Mouse (Mus musculus): Measurements from ENCODE around the gene Pyy. TPM values are rescaled to one million over a fixed set of nuclear protein-coding genes. Genes with fewer than 3 reads are reported as not detected.

Gene Pyy
- polyA plus RNA-seq, 1 experiment from 2014 or later = 5.2 TPM

- no peak overlapping the region; the same call in 1 of the 2 replicates for H3K4me2 ChIP-seq (replicated peaks; ENCODE audit: low read depth, low read length)
These were observed 721 bp downstream of the Pyy start for GRCm38 (mm10) chr11:102106911-102107310.

GRCm38 (mm10) chr11:102102485-102103258 lies 5.0 kb downstream of the Pyy start:
- no peak overlapping the region for H3K9ac ChIP-seq (replicated peaks; ENCODE audit: low read depth, low read length)
- no peak for ATAC-seq (ENCODE audit: insufficient number of reproducible peaks, insufficient read depth, low FRiP score, low read depth)
- H3K9me3 ChIP-seq (ENCODE audit: control insufficient read depth, low read depth, low read length) = no peaks in the 10 kb centered on the region
- peaks cover 17% of the 10 kb centered on the region for H3K27me3 ChIP-seq (ENCODE audit: control insufficient read depth, insufficient read depth, low read length)
- no peak overlapping the region for H3K27ac ChIP-seq (ENCODE audit: low read length)
- WGBS = 19% methylated on average over 17 of the region's 17 CpGs
- no peak overlapping the region for H3K4me2 ChIP-seq (replicated peaks; ENCODE audit: low read depth, low read length)
- no peaks in the 10 kb centered on the region for H3K36me3 ChIP-seq (ENCODE audit: control insufficient read depth, insufficient read depth, low read length)
- H3K4me3 ChIP-seq (ENCODE audit: low read depth, low read length) = no peak overlapping the region
- H3K4me1 ChIP-seq (ENCODE audit: control insufficient read depth, insufficient read depth, low read length) = 0 out of 2 replicates have a peak, but pooled peaks cover 3% of the 10 kb centered on the region

More at GRCm38 (mm10) chr11:102106911-102107310, 721 bp downstream of the Pyy start:
- 0 out of 2 replicates have a peak, but pooled peaks cover 3% of the 10 kb centered on the region for H3K4me1 ChIP-seq (ENCODE audit: control insufficient read depth, insufficient read depth, low read length)
- no peaks in the 10 kb centered on the region for H3K36me3 ChIP-seq (ENCODE audit: control insufficient read depth, insufficient read depth, low read length)
- H3K9me3 ChIP-seq (ENCODE audit: control insufficient read depth, low read depth, low read length) = no peaks in the 10 kb centered on the region
- H3K9ac ChIP-seq (replicated peaks; ENCODE audit: low read depth, low read length) = no peak overlapping the region
- ATAC-seq (ENCODE audit: insufficient number of reproducible peaks, insufficient read depth, low FRiP score, low read depth) = no peak
- no peak overlapping the region for H3K4me3 ChIP-seq (ENCODE audit: low read depth, low read length)
- H3K27ac ChIP-seq (ENCODE audit: low read length) = no peak overlapping the region
- WGBS = 1% methylated on average over 21 of the region's 21 CpGs
- H3K27me3 ChIP-seq (ENCODE audit: control insufficient read depth, insufficient read depth, low read length) = peaks cover 24% of the 10 kb centered on the region

GRCm38 (mm10) chr11:102101219-102101618 lies 6.4 kb downstream of the Pyy start, which contains the start of gene Ppy:
TSS of gene Ppy (minus strand) at chr11:102101319.
- no peak within 1 kb of the TSS for H3K9ac ChIP-seq (replicated peaks; ENCODE audit: low read depth, low read length)

GRCm38 (mm10) chr11:102096887-102097391 lies 10.7 kb downstream of the Pyy start:
- H3K9ac ChIP-seq (replicated peaks; ENCODE audit: low read depth, low read length) = no peak overlapping the region
- H3K27me3 ChIP-seq (ENCODE audit: control insufficient read depth, insufficient read depth, low read length) = no peaks in the 10 kb centered on the region
- peak overlapping the region; percentile 40 for H3K4me2 ChIP-seq (replicated peaks; ENCODE audit: low read depth, low read length)
- H3K36me3 ChIP-seq (ENCODE audit: control insufficient read depth, insufficient read depth, low read length) = no peaks in the 10 kb centered on the region
- H3K9me3 ChIP-seq (ENCODE audit: control insufficient read depth, low read depth, low read length) = no peaks in the 10 kb centered on the region
- H3K4me1 ChIP-seq (ENCODE audit: control insufficient read depth, insufficient read depth, low read length) = peaks cover 4% of the 10 kb centered on the region; the same call in 1 of the 2 replicates
- 4% methylated on average over 18 of the region's 18 CpGs for WGBS
- H3K4me3 ChIP-seq (ENCODE audit: low read depth, low read length) = peak overlapping the region; percentile 17
- ATAC-seq (ENCODE audit: insufficient number of reproducible peaks, insufficient read depth, low FRiP score, low read depth) = peak; percentile 91
- peak overlapping the region; percentile 41; the same call in 1 of the 2 replicates for H3K27ac ChIP-seq (ENCODE audit: low read length)

More at GRCm38 (mm10) chr11:102101219-102101618, 6.4 kb downstream of the Pyy start, which contains the start of gene Ppy:
- peaks cover 8% of the 10 kb centered on the region; the same call in 1 of the 2 replicates for H3K27me3 ChIP-seq (ENCODE audit: control insufficient read depth, insufficient read depth, low read length)
- no peaks in the 10 kb centered on the region for H3K36me3 ChIP-seq (ENCODE audit: control insufficient read depth, insufficient read depth, low read length)
- H3K9me3 ChIP-seq (ENCODE audit: control insufficient read depth, low read depth, low read length) = no peaks in the 10 kb centered on the region
- peaks cover 7% of the 10 kb centered on the region; the same call in 1 of the 2 replicates for H3K4me1 ChIP-seq (ENCODE audit: control insufficient read depth, insufficient read depth, low read length)
- H3K4me3 ChIP-seq (ENCODE audit: low read depth, low read length) = no peak within 1 kb of the TSS
- H3K4me2 ChIP-seq (replicated peaks; ENCODE audit: low read depth, low read length) = no peak within 1 kb of the TSS
- 83% methylated on average over 4 of the region's 4 CpGs for WGBS
- no peak for ATAC-seq (ENCODE audit: insufficient number of reproducible peaks, insufficient read depth, low FRiP score, low read depth)
- H3K27ac ChIP-seq (ENCODE audit: low read length) = no peak within 1 kb of the TSS

- Histone ChIP-seq H3K9me3 (ENCODE audit: control insufficient read depth, low read depth, low read length) (no peaks in the 10 kb centered on the region), H3K9ac (replicated peaks; ENCODE audit: low read depth, low read length) (no peak overlapping the region), H3K27ac (ENCODE audit: low read length) (peak overlapping the region; percentile 41; the same call in 1 of the 2 replicates), H3K4me3 (ENCODE audit: low read depth, low read length) (no peak overlapping the region), H3K27me3 (ENCODE audit: control insufficient read depth, insufficient read depth, low read length) (no peaks in the 10 kb centered on the region), H3K36me3 (ENCODE audit: control insufficient read depth, insufficient read depth, low read length) (no peaks in the 10 kb centered on the region), H3K4me2 (replicated peaks; ENCODE audit: low read depth, low read length) (peak overlapping the region; percentile 40), H3K4me1 (ENCODE audit: control insufficient read depth, insufficient read depth, low read length) (peaks cover 4% of the 10 kb centered on the region; the same call in 1 of the 2 replicates)
- no peak for ATAC-seq (ENCODE audit: insufficient number of reproducible peaks, insufficient read depth, low FRiP score, low read depth)
- WGBS = 61% methylated on average over 5 of the region's 5 CpGs
These were observed 11.2 kb downstream of the Pyy start for GRCm38 (mm10) chr11:102096446-102096845.

- H3K9ac ChIP-seq (replicated peaks; ENCODE audit: low read depth, low read length) = no peak overlapping the region
- ATAC-seq (ENCODE audit: insufficient number of reproducible peaks, insufficient read depth, low FRiP score, low read depth) = no peak
- WGBS = 74% methylated on average over 3 of the region's 3 CpGs
These were observed 12.0 kb downstream of the Pyy start for GRCm38 (mm10) chr11:102095676-102096075.

GRCm38 (mm10) chr11:102089088-102089808 lies 18.4 kb downstream of the Pyy start:
- WGBS = under 1% methylated on average over 20 of the region's 20 CpGs
- Histone ChIP-seq H3K27me3 (ENCODE audit: control insufficient read depth, insufficient read depth, low read length) (no peaks in the 10 kb centered on the region), H3K9ac (replicated peaks; ENCODE audit: low read depth, low read length) (0 out of 2 replicates have a peak overlapping the region, but pooled peaks have one; percentile 14), H3K4me2 (replicated peaks; ENCODE audit: low read depth, low read length) (peak overlapping the region; percentile 97), H3K9me3 (ENCODE audit: control insufficient read depth, low read depth, low read length) (no peaks in the 10 kb centered on the region), H3K4me1 (ENCODE audit: control insufficient read depth, insufficient read depth, low read length) (peaks cover 11% of the 10 kb centered on the region; the same call in 1 of the 2 replicates), H3K27ac (ENCODE audit: low read length) (peak overlapping the region; percentile 85; the same call in 1 of the 2 replicates), H3K36me3 (ENCODE audit: control insufficient read depth, insufficient read depth, low read length) (no peaks in the 10 kb centered on the region), H3K4me3 (ENCODE audit: low read depth, low read length) (peak overlapping the region; percentile 67)
- ATAC-seq (ENCODE audit: insufficient number of reproducible peaks, insufficient read depth, low FRiP score, low read depth) = peak; percentile 77

More at GRCm38 (mm10) chr11:102095676-102096075, 12.0 kb downstream of the Pyy start:
- no peak overlapping the region for H3K4me3 ChIP-seq (ENCODE audit: low read depth, low read length)
- H3K36me3 ChIP-seq (ENCODE audit: control insufficient read depth, insufficient read depth, low read length) = no peaks in the 10 kb centered on the region
- H3K27me3 ChIP-seq (ENCODE audit: control insufficient read depth, insufficient read depth, low read length) = no peaks in the 10 kb centered on the region
- peaks cover 4% of the 10 kb centered on the region; the same call in 1 of the 2 replicates for H3K4me1 ChIP-seq (ENCODE audit: control insufficient read depth, insufficient read depth, low read length)
- no peak overlapping the region for H3K27ac ChIP-seq (ENCODE audit: low read length)
- no peak overlapping the region for H3K4me2 ChIP-seq (replicated peaks; ENCODE audit: low read depth, low read length)
- no peaks in the 10 kb centered on the region for H3K9me3 ChIP-seq (ENCODE audit: control insufficient read depth, low read depth, low read length)

Data from stomach, embryonic 14.5 days (tissue).